Mouse (Mus musculus) hindbrain, embryonic 15.5 days (tissue): ENCODE measurements around the gene Msh5. TPM values are rescaled to one million over a fixed set of nuclear protein-coding genes. Genes with fewer than 3 reads are reported as not detected.
A peak's percentile ranks its signal among the peaks of the same experiment; 100 is the strongest.
"Not testable (repeated sequence)": the region's sequence is repeated elsewhere in the genome, so short reads cannot be mapped to it uniquely, and the experiment has no call there.

ENCODE experiments used
- ATAC-seq: fragments of 200-750 bp; cut with Nextera tagmentation; 2 replicates; pipeline ENCODE4 v1.8.0; 2017; ENCODE audit warnings: low read depth, moderate number of reproducible peaks, moderate TSS enrichment; ENCODE audit not compliant: low FRiP score
- H3K27ac ChIP-seq: fragments of 300-500 bp; sonication (generic); replicated peaks from 2 replicates; pipeline ENCODE4 v1.5.1; 2015; ENCODE audit warnings: mild to moderate bottlenecking, inconsistent platforms
- H3K27me3 ChIP-seq: fragments of 300-500 bp; sonication (generic); 2 replicates; pipeline ENCODE4 v1.6.1; 2015; ENCODE audit warnings: control low read depth, inconsistent platforms
- H3K36me3 ChIP-seq: fragments of 300-500 bp; sonication (generic); 2 replicates; pipeline ENCODE4 v1.6.1; 2015; ENCODE audit warnings: control low read depth, inconsistent platforms
- H3K4me1 ChIP-seq: fragments of 300-500 bp; sonication (generic); replicated peaks from 2 replicates; pipeline ENCODE4 v1.6.1; 2015; ENCODE audit warnings: control low read depth, inconsistent platforms
- H3K4me2 ChIP-seq: fragments of 300-500 bp; sonication (generic); 2 replicates; pipeline ENCODE4 v1.6.1; 2015; ENCODE audit warnings: moderate library complexity, mild to moderate bottlenecking, inconsistent platforms
- H3K4me3 ChIP-seq: fragments of 300-500 bp; sonication (generic); 2 replicates; pipeline ENCODE4 v1.5.1; 2015; ENCODE audit warnings: mild to moderate bottlenecking, inconsistent platforms
- H3K9ac ChIP-seq: fragments of 300-500 bp; sonication (generic); 2 replicates; pipeline ENCODE4 v1.6.1; 2015; ENCODE audit warnings: inconsistent platforms
- H3K9me3 ChIP-seq: fragments of 300-500 bp; sonication (generic); 2 replicates; pipeline ENCODE4 v1.6.1; 2016; ENCODE audit warnings: control low read depth, inconsistent platforms
- WGBS: fragments of 180-500 bp; shearing (Covaris S2); methylation state at CpG from one replicate; pipeline ENCODE4 v1.1.7; 2015; 5-methylcytosine and 5-hydroxymethylcytosine counted together
- polyA plus RNA-seq: library from polyadenylated mRNA; unstranded; fragments of >200 nt; fragmentation: Nextera tagmentation; extraction: Ambion mirVana; gene quantifications from 2 replicates; pipeline ENCODE4 v1.2.1, GENCODE M21; 2015

The Msh5 gene
- polyA plus RNA-seq, 1 experiment from 2014 or later, result 3.4 TPM

DNA sequence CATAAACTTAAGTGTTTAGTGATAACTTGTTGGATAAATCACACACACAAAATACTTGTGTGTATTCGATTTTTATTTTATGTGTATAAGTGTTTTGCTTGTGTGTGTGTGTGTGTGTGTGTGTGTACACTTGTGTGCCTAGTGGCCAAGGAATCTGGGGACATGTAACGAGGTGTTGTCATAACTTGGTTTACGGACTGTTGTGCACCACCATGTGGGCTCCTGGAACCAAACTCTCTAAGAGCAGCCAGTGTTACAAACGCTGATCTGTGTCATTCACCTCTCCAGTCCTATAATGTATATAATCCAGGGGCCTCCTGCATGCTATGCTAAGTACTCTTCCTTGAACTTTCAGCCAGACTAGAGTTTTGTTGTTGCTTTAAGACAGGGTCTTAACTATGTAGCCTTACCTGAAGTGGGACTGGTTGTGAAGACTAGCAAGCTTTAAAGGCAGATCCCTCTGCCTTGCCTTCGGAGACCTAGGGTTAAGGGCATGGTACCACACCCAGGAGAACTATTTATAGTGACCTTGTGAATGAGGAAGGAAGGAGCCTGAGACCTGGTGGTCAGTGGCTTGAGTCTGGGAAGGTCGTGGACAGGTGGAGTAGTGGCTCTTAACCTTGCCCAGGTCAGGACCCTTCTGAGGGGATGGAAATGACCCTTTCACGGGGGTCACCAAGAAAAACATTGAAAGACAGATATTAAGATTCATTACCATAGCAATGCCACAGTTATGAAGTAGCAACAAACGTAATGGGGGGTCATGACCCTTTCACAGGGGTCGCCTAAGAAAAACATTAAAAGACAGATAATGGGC, 43.3 kb downstream of the Msh5 start:
- no peak overlapping the region for H3K4me3 ChIP-seq
- 77% methylated on average over 9 of the region's 9 CpGs for WGBS
- H3K27me3 ChIP-seq, result no peaks in the 10 kb centered on the region

GRCm38 (mm10) chr17:35002153-35002865, 44.2 kb downstream of the Msh5 start:
- peak overlapping the region; percentile 96 for H3K27ac ChIP-seq
- peak overlapping the region; percentile 97 for H3K9ac ChIP-seq
- 10% methylated on average over 12 of the region's 12 CpGs for WGBS
- peak overlapping the region; percentile 63 for H3K4me3 ChIP-seq
- ATAC-seq, result no peak
- no peaks in the 10 kb centered on the region for H3K27me3 ChIP-seq
- H3K36me3 ChIP-seq, result peaks cover 20% of the 10 kb centered on the region
- peaks cover 29% of the 10 kb centered on the region for H3K4me1 ChIP-seq
- H3K9me3 ChIP-seq, result no peaks in the 10 kb centered on the region
- peak overlapping the region; percentile 99 for H3K4me2 ChIP-seq

More for the DNA sequence above, 43.3 kb downstream of the Msh5 start:
- Histone ChIP-seq H3K27ac (no peak overlapping the region), H3K9ac (no peak overlapping the region), H3K4me1 (peaks cover 29% of the 10 kb centered on the region), H3K4me2 (peak overlapping the region; percentile 99; the same call in 1 of the 2 replicates), H3K36me3 (peaks cover 26% of the 10 kb centered on the region), H3K9me3 (no peaks in the 10 kb centered on the region)
- no peak for ATAC-seq

DNA sequence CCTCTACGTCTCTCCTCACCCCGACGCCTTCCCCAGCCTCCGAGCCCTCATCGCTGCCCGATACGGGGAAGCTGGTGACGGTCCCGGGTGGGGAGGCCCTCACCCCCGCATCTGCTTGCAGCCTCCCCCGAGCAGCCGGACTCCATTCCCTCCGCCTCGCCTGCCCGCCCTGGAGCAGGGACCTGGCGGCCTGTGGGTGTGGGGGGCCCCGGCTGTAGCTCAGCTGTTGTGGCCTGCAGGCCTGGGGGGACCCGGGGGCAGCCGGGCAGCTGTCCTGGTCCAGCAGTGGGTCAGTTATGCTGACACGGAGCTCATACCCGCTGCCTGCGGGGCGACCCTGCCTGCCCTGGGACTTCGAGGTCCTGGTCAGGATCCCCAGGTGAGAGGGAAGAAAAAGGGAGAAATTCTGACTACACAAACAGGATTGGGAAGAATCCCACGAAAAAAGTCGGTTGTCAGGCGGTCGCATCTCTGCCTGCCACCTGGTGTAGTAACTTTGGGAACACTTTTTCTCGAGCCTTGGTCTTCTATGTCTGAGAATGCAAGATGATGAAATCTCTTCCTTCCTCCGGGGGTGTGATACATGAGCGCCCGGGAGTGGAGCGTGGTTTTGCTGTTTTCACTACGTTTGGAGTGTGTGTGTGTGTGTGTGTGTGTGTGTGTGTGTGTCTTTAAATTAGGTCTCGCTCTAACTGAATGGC, 44.9 kb downstream of the Msh5 start:
- H3K27me3 ChIP-seq, result no peaks in the 10 kb centered on the region
- H3K36me3 ChIP-seq, result peaks cover 16% of the 10 kb centered on the region
- peak overlapping the region; percentile 96 for H3K27ac ChIP-seq
- H3K4me3 ChIP-seq, result peak overlapping the region; percentile 63
- H3K4me2 ChIP-seq, result peak overlapping the region; percentile 99
- peak overlapping the region; percentile 97 for H3K9ac ChIP-seq
- WGBS, result under 1% methylated on average over 35 of the region's 35 CpGs
- H3K9me3 ChIP-seq, result no peaks in the 10 kb centered on the region
- peak; percentile 55 for ATAC-seq
- peaks cover 29% of the 10 kb centered on the region for H3K4me1 ChIP-seq

DNA sequence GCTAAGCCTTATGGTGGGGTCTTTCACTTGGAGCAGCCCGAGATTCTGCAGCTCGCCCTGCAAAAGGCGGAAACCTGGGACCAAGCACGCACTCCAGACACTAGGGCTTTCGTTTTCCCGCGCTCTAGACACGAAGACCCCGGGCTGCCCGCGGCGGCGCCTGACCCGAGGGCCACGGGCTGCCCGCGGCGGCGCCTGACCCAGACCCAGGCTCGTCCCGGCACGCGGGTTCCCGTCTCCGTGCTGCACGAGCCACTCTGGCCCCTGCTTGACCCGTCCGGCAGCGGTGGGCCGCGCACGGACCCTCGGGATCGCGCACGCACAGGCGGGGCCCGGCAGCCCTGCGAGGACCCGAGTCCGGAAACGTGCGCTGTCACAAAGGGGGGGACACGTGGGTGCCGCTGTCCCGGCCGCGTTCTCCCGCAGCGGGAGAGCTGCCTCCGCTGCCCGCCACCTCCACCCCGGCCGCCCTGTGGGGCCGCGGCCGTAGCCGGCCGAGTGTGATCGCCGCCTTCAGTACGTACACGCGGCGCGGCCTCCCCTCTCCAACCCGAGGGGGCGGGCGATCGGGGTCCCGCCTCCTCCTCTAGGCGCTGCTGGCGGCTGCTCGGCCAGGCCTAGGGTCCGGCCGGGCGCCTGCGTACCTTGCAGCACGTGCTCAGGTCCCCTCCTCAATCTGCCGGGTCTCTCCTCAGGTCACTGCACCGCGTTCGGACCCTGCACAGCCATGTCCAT, 45.7 kb downstream of the Msh5 start, which contains the start of gene Vars:
Gene Vars, plus strand, starts transcription at position 271 of the 735 bp plus-strand sequence.
- 1% methylated on average over 73 of the region's 83 CpGs for WGBS
- H3K27ac ChIP-seq, result peak within 1 kb of the TSS; percentile 96

DNA sequence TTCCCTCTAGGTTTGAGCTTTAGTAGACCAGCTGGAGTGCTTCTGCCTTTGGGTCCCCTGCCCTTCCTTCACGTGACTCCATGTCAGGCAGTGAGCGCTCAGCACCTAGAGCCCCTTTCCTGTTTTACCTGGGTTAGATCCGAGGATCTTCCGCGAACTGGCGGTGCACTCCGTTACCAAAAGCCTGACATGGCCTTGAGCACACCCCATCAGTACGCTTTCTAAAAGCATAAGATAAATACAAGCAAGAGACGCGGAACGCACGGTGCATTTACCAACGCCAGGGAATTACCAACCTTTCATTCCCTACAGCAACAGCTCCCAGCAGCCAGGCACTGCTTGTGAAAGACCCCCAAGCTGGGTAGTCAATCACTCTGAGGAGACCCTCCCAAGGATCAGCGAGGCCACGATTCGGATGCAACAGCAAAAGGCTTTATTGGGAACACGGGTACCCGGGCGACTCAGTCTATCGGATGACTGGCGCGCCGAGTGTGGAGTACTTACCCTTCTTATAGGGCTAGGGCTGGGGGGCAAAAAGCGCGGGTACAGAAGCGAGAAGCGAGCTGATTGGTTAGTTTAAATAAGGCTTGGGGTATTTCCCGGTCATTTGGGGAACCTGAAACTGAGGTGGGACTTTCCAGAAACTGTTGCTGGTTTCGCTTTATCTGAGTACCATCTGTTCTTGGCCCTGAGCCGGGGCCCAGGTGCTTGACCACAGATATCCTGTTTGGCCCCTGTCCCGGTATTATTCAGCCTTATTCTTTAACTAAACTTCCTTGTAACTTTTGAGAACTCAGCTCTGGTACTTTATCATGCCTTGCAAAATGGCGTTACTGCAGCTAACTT, 46.5 kb downstream of the Msh5 start:
- WGBS, result 22% methylated on average over 30 of the region's 32 CpGs
- H3K4me3 ChIP-seq, result peak overlapping the region; percentile 63
- peak overlapping the region; percentile 97 for H3K9ac ChIP-seq
- H3K4me1 ChIP-seq, result peaks cover 29% of the 10 kb centered on the region
- ATAC-seq, H3K9me3 ChIP-seq, H3K27me3 ChIP-seq, H3K36me3 ChIP-seq: not testable (repeated sequence)
- peak overlapping the region; percentile 96 for H3K27ac ChIP-seq
- H3K4me2 ChIP-seq, result peak overlapping the region; percentile 99

More for the DNA sequence above, 45.7 kb downstream of the Msh5 start, which contains the start of gene Vars:
- Histone ChIP-seq H3K4me1 (peaks cover 29% of the 10 kb centered on the region), H3K9me3 (no peaks in the 10 kb centered on the region), H3K4me2 (peak within 1 kb of the TSS; percentile 99), H3K4me3 (peak within 1 kb of the TSS; percentile 63), H3K36me3 (peaks cover 11% of the 10 kb centered on the region), H3K9ac (peak within 1 kb of the TSS; percentile 97), H3K27me3 (no peaks in the 10 kb centered on the region)
- ATAC-seq, result peak; percentile 93

- no peaks in the 10 kb centered on the region for H3K9me3 ChIP-seq
- no peak overlapping the region for H3K9ac ChIP-seq
- peaks cover 29% of the 10 kb centered on the region for H3K4me1 ChIP-seq
- H3K27me3 ChIP-seq, result no peaks in the 10 kb centered on the region
- 93% methylated on average over 15 of the region's 15 CpGs for WGBS
- H3K36me3 ChIP-seq, result no peaks in the 10 kb centered on the region
- H3K27ac ChIP-seq, result no peak overlapping the region
- H3K4me3 ChIP-seq, result no peak overlapping the region
- no peak for ATAC-seq
- 0 out of 2 replicates have a peak overlapping the region, but pooled peaks have one; percentile 99 for H3K4me2 ChIP-seq
Measured at GRCm38 (mm10) chr17:34998526-34999430, 47.8 kb downstream of the Msh5 start.

GRCm38 (mm10) chr17:34997142-34997483, 49.4 kb downstream of the Msh5 start:
- no peaks in the 10 kb centered on the region for H3K27me3 ChIP-seq
- H3K9me3 ChIP-seq, result no peaks in the 10 kb centered on the region
- H3K4me1 ChIP-seq, result peaks cover 14% of the 10 kb centered on the region
- no peak overlapping the region for H3K27ac ChIP-seq
- H3K4me3 ChIP-seq, result no peak overlapping the region
- no peak overlapping the region for H3K4me2 ChIP-seq
- H3K9ac ChIP-seq, result no peak overlapping the region
- 90% methylated on average over 5 of the region's 5 CpGs for WGBS
- no peaks in the 10 kb centered on the region for H3K36me3 ChIP-seq
- no peak for ATAC-seq

DNA sequence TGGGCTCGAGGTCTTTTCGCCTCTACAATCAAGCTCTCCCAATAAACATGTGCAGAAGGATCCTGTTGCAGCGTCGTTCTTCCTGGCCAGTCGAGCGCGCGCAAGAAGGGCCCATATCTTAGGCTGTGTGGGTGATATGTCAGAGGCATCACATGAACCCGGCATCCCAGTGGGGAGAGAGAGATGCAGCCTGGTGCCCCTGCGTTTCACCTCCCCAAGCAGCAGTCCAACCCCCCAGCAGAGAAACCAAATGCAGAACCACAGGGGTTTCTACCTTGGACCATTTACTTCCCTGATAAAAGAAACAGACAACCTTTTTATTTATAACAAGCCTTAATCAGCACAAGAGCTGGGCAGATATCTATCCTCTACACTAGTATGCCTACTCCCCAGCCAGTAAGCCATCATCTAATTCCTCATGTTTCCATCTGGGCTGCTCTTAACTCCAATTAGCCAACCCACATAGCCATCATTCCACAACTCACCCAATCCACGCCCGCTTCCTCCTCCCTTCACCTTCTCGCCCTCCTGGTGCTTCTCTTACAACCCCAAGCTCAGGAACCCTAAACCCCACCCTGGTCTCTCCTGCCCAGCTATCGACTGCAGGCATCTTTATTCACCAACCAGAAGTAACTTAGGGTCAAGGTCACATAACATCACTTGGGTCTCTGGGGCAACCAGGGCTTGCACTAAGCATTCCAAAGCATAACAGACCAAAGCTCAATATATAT, 50.0 kb downstream of the Msh5 start:
- H3K36me3 ChIP-seq, result no peaks in the 10 kb centered on the region
- no peaks in the 10 kb centered on the region for H3K27me3 ChIP-seq
- 90% methylated on average over 13 of the region's 14 CpGs for WGBS
- H3K4me3 ChIP-seq, result no peak overlapping the region
- peaks cover 9% of the 10 kb centered on the region for H3K4me1 ChIP-seq
- H3K4me2 ChIP-seq, result no peak overlapping the region
- H3K27ac ChIP-seq, result no peak overlapping the region
- H3K9ac ChIP-seq, result no peak overlapping the region
- no peak for ATAC-seq
- no peaks in the 10 kb centered on the region for H3K9me3 ChIP-seq

GRCm38 (mm10) chr17:34995927-34996326, 50.6 kb downstream of the Msh5 start:
- H3K27me3 ChIP-seq, H3K27ac ChIP-seq, H3K4me1 ChIP-seq, H3K9me3 ChIP-seq, H3K4me3 ChIP-seq, ATAC-seq, H3K4me2 ChIP-seq, H3K36me3 ChIP-seq, H3K9ac ChIP-seq: not testable (repeated sequence)
- WGBS, result 93% methylated on average over 4 of the region's 4 CpGs

- not testable (repeated sequence) for H3K27me3 ChIP-seq, H3K4me1 ChIP-seq, H3K27ac ChIP-seq, H3K4me3 ChIP-seq, H3K9ac ChIP-seq, H3K36me3 ChIP-seq, H3K9me3 ChIP-seq, H3K4me2 ChIP-seq, ATAC-seq
- 94% methylated on average over 4 of the region's 4 CpGs for WGBS
Measured at GRCm38 (mm10) chr17:34995192-34995591, 51.4 kb downstream of the Msh5 start.
